Mouse (Mus musculus): ENCODE data around the gene Zfp287. TPM values are rescaled to one million over a fixed set of nuclear protein-coding genes. Genes with fewer than 3 reads are reported as not detected.

The Zfp287 gene
- total RNA-seq (2017): 1.6 and 3.9 TPM in 2 replicates

DNA sequence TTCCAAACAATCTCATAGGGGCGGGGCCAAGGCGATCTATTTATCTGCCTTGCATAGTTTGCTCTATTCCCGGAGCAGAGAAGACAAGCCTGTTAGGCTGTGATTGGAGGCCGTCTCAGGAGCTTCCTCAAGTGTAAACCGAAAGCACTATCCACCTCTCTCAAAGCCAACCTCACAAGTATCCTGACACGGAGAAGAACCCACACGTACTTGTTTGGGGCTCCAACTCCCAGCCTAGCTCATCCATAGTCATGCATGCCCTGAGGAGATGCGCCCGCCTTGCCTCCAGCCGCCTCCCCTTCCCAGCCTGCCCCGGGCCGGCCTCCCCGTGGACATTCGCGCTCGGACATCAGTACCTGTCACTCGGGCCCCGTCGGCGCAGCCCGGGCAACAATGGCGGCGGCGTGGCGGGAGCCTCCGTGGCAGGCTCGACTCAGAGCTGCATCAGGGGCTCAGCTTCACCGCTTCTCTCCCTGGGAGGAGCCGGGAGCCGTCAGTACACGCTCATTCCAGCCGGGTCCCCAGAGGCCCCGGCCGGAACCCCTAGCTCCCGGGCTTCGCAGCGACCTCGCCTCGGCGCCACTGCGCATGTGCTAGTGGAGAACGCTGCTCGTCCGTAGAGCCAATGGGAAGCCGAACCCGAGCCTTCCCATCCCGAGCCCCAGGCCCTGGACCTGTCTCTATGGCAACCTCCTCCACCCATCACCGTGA lies at the start of gene Zfp287:
Gene Zfp287 (minus strand): TSS at position 595 of the 711 bp plus-strand sequence.
- ATAC-seq (replicated peaks; ENCODE audit: low read depth, poor library complexity, severe bottlenecking): peak; percentile 93

- no peak for ATAC-seq (replicated peaks; ENCODE audit: low read depth, poor library complexity, severe bottlenecking)
These were observed 44.8 kb upstream of the Zfp287 start for GRCm38 (mm10) chr11:62776510-62776909.

DNA sequence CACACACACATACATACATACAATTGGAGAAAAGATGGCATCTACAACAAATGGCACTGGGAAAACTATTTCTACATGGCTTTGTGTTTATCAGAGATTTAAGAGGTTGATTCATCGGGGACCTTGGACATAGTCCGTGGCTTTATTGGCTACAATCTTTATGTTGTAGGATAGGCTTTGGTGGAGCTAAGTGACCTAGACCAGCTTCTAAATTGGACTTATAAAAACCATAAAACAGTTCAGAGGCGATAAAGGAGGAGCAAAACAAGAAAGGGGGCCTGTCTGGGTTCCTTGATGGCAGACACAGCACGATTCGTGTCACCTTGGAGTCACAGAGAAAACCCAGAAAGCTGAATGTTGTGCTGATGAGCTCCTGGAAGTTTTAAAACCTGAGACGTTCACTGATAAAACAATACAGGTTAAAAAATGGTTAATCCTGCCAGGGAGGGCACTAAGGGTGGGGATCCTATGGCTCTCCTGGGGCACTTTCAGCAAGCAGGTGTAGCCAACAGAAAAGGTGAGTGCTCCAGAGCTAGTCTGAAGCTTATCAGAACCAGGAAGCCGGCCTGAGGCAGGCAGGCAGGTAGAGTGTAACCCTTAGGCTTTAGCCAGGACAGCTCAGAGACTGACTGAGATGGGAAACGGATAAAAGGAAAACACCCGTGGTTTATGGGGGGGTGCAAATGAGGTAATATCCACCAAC lies 29.2 kb upstream of the Zfp287 start:
- no peak for ATAC-seq (replicated peaks; ENCODE audit: low read depth, poor library complexity, severe bottlenecking)

DNA sequence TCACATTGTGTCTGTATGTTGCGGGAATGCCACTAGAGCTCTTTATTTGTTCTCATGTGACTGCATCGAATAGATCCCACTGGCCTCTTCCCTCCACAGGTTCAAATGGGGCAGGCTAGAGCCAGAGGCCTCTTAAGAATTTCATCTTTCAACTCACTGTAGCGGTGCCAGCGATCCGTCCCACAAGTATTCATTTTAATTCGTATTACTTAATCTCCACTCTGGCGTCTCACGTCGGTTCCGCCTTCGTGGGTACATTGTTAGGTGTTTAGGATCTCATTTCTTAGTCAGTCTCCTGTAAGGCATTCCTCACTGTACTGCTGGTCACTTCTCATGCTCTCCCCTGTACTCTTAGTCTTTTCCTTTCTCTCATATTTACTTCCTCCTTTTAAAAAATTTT lies 26.8 kb upstream of the Zfp287 start:
- no peak for ATAC-seq (replicated peaks; ENCODE audit: low read depth, poor library complexity, severe bottlenecking)

DNA sequence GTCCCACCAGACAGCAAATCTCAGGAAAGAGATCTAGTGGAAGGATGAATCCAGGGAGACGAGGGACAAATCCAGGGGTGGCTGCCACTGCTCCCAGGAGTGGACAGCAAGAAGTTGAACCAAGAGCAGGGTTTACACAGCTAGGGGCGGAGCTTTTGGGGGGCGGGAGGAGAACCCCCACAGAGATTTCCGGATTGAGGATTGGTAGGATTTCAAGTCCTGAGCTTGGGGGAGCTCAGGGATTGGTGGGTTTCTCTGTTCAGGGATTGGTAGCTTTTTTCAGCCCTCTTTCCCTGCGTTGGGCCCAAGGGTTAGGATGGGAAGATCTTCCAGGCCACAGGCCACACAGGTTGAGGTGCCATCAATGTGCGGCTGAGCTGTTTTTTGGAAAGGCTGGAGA lies 26.2 kb upstream of the Zfp287 start:
- ATAC-seq (replicated peaks; ENCODE audit: low read depth, poor library complexity, severe bottlenecking): no peak

DNA sequence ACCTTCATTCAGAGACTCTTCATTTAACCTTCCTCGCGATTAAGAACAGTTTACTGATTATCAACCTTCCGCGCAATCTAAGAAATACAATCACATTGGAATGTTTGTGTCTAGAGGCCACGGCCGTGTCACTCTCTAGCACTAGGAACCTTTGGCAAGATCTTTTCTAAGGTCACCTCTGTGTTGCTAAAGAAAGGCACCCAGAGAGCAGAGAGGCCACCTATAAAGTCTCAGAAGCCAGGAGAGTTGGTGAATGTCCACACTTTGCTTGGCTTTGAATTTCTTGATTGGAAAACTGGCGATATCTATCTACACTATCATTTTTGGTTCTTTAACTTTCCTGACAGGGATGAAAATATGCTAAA lies 25.4 kb upstream of the Zfp287 start:
- ATAC-seq (replicated peaks; ENCODE audit: low read depth, poor library complexity, severe bottlenecking): no peak

- peak; percentile 100 for ATAC-seq (replicated peaks; ENCODE audit: low read depth, poor library complexity, severe bottlenecking)
These were observed 24.9 kb upstream of the Zfp287 start for GRCm38 (mm10) chr11:62756456-62757142.

- no peak for ATAC-seq (replicated peaks; ENCODE audit: low read depth, poor library complexity, severe bottlenecking)
These were observed 21.1 kb upstream of the Zfp287 start, which contains the start of gene Gm10428 for GRCm38 (mm10) chr11:62752780-62753179. Gene Gm10428 (plus strand): TSS chr11:62753100.

- ATAC-seq (replicated peaks; ENCODE audit: low read depth, poor library complexity, severe bottlenecking): no peak
These were observed 20.5 kb upstream of the Zfp287 start for GRCm38 (mm10) chr11:62752191-62752590.

DNA sequence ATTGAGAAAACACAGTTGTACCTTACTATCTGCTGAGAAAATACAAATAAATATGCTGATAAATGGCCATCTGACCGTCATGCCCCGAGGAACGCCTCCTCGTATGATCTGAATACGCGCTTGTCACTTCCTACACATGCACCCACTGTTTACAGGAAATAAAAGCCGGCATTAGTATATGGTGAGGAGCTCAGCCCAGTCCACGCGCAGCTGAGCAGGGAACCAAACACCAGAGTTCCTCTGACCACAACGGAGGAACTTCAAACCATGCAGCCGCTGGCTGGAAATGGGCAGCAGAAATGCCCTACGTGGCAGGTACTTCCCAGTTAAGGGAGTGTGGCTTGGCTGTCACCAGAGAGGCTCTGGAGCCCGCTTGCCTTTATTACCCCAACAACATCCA lies 17.7 kb upstream of the Zfp287 start:
- peak; percentile 80 for ATAC-seq (replicated peaks; ENCODE audit: low read depth, poor library complexity, severe bottlenecking)

DNA sequence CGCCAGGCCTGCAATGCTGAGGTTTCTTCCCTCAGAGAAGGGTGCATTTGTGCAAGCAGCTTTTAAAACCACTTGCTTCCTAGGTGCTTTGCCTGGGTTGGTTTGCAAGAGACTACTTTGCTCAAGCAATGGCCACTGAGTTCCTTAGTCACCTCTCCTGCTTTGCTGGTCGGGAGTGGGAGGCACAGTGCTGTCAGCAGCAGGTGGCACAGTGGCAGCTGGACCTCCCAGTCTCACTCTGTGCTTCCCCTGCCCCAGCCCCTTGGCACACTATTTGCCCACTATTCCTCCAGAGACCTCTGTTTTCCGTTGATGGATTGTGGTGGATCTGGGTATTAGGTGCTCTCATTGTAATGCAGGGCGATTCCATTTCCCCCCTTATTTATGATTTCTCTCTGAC lies 16.4 kb upstream of the Zfp287 start:
- ATAC-seq (replicated peaks; ENCODE audit: low read depth, poor library complexity, severe bottlenecking): no peak

DNA sequence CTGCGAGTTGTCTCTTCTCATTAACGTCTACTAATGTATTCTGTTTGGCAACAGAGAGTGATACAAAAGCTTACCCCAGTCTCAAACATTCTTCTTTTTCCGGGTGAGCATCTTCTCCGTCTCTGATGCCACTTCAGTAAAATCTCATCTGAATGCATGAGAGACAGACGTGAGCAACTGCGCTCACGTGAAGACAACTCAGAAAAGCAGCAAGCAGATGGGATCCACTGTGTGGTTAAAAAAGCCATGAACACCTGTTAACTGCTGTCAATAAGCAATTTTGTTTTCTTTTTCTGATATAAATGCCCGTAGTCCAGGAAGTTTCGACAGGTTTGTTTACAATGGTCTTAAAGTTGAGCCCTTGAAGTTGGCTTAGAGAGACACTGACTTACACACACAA lies 15.5 kb upstream of the Zfp287 start:
- no peak for ATAC-seq (replicated peaks; ENCODE audit: low read depth, poor library complexity, severe bottlenecking)

GRCm38 (mm10) chr11:62746001-62746533 lies 14.4 kb upstream of the Zfp287 start:
- peak; percentile 57 for ATAC-seq (replicated peaks; ENCODE audit: low read depth, poor library complexity, severe bottlenecking)

GRCm38 (mm10) chr11:62744103-62744502 lies 12.4 kb upstream of the Zfp287 start:
- peak; percentile 77 for ATAC-seq (replicated peaks; ENCODE audit: low read depth, poor library complexity, severe bottlenecking)

- no peak for ATAC-seq (replicated peaks; ENCODE audit: low read depth, poor library complexity, severe bottlenecking)
These were observed 10.7 kb upstream of the Zfp287 start for GRCm38 (mm10) chr11:62742261-62742957.

GRCm38 (mm10) chr11:62741186-62741585 lies 9.5 kb upstream of the Zfp287 start:
- peak; percentile 62 for ATAC-seq (replicated peaks; ENCODE audit: low read depth, poor library complexity, severe bottlenecking)

DNA sequence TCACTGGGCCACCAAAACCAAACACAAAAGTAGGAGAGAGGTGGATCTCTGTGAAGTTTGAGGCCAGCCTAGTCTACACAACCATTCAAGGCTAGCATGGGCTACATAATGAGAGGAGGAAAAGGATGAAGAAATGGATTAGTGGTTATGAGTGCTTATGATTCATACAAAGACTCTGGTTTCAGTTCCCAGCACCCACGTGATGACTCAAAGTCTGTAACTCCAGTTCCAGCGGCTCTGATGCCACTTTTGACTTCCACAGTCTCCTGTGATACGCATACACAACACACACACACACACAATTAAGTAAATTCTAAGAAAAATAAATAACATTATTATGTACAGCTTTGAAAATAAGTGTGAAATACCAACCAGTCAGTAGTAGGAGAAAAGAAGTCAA lies 960 bp upstream of the Zfp287 start:
- ATAC-seq (replicated peaks; ENCODE audit: low read depth, poor library complexity, severe bottlenecking): no peak

DNA sequence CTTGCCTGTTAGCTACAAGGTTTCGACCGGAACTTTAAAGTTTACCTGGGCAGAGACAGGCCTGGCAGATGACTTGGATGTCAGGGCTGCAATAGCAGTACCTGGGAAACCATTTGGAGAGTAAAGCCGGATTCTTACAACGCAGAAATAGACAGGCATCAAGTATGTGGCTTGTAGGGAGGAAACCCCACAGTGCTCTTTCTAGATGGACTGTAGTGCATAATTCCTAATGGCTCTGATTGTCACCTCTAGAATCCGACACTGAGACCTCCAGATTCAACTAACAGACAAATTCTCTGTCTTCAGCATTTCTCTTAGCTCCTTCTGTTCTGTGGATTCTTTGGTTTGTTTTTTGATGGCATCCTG lies 300 bp upstream of the Zfp287 start:
- ATAC-seq (replicated peaks; ENCODE audit: low read depth, poor library complexity, severe bottlenecking): no peak

- ATAC-seq (replicated peaks; ENCODE audit: low read depth, poor library complexity, severe bottlenecking): no peak
These were observed 3.4 kb downstream of the Zfp287 start for GRCm38 (mm10) chr11:62728276-62728675.

GRCm38 (mm10) chr11:62710657-62711056 lies 21.0 kb downstream of the Zfp287 start:
- ATAC-seq (replicated peaks; ENCODE audit: low read depth, poor library complexity, severe bottlenecking): no peak

Measured in common myeloid progenitor, adult 5-6 weeks (primary cell).